Mouse (Mus musculus) neutrophil, adult 65 days (primary cell): Measurements from ENCODE around the gene Fam162a. TPM values are rescaled to one million over a fixed set of nuclear protein-coding genes. Genes with fewer than 3 reads are reported as not detected.

Experiments used
- total RNA-seq: library from RNA; stranded (reverse); gene quantifications from 2 replicates; pipeline ENCODE4 v1.2.4, GENCODE M21; 2023

Fam162a gene
- 9.1 and 12.7 TPM in 2 replicates for total RNA-seq

DNA sequence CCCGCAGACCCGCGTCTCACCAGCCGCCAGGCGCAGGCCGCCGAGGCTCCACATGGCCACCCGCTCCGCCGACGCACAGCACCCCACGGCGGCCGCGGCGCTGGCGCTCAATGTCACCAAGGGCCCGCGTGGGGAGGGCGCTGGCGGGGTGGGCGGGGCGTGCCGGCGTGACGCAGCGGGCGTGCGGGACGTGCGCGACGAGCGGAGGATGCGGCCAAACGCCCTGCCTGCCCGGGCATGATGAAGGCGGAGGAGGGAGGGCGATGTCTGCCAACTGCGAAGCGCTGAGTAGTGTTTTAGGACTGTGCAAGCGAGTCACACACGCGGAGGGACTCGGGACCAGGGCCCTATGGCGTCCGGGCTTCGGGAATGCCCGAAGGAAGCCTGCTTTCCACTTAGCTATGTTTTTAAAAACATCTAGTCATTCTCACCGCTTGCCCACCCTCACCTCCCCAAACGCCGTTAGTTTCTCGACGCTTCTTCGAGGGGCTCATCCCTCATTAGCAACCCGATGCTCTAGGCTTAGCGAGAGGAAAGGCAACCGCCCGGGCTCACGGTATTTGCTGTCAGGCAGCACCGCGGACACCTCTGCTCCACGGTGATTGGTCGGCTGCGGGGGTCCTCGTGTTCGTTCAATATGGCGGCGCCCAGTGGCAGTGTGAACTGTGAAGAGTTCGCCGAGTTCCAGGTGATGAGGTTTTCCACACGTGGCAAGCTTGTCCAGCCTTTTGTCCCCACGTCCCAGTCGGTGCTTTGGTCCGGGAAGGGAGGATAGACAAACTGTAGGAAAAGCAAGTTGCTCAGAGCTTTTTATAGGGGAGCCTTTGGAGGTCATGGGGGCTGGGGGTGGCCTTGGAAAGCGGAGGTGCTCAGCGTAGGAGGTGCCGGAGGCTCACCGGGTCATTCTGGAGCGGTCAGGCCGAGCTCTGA, at the start of gene Fam162a, which contains the start of gene Ccdc58:
Fam162a (minus strand) TSS at position 145 of the 930 bp plus-strand sequence.
Ccdc58 (plus strand) TSS at position 236 of the 930 bp plus-strand sequence.

GRCm38 (mm10) chr16:36040640-36041624, 30.5 kb downstream of the Fam162a start, which contains the start of gene Wdr5b:
TSS of gene Wdr5b (plus strand) at chr16:36041190.

Other genes with a start within 250 kb of the Fam162a start
- gene Parp14, start 200.1 kb downstream of the Fam162a start, total RNA-seq: 21.0 TPM in 2 replicates
- 23.1 and 23.2 TPM in 2 replicates for gene Parp9, start 133.1 kb downstream of the Fam162a start, total RNA-seq
- gene Dtx3l, start 132.4 kb downstream of the Fam162a start, total RNA-seq: 15.1 and 18.5 TPM in 2 replicates
- gene Kpna1, start 92.8 kb downstream of the Fam162a start, total RNA-seq: 61.6 and 72.1 TPM in 2 replicates
- gene Wdr5b, start 30.4 kb downstream of the Fam162a start, total RNA-seq: 4.1 and 5.4 TPM in 2 replicates
- gene Ccdc58, start 91 bp upstream of the Fam162a start, total RNA-seq: 4.1 and 7.6 TPM in 2 replicates
- not detected in 2 replicates for gene Csta1, start 59.6 kb upstream of the Fam162a start, total RNA-seq
- gene Stfa2l1, start 85.2 kb upstream of the Fam162a start, total RNA-seq: 53.6 and 61.3 TPM in 2 replicates
- gene Gm5483, start 112.6 kb upstream of the Fam162a start, total RNA-seq: 20.4 and 30.4 TPM in 2 replicates
- not detected in 2 replicates for gene Gm5416, start 138.8 kb upstream of the Fam162a start, total RNA-seq
- gene 2010005H15Rik, start 149.9 kb upstream of the Fam162a start, total RNA-seq: not detected in 2 replicates
- 4.2 and 5.7 TPM in 2 replicates for gene Stfa1, start 205.4 kb upstream of the Fam162a start, total RNA-seq